Mouse (Mus musculus): ENCODE measurements around the gene Spire2.
A peak's percentile ranks its signal among the peaks of the same experiment; 100 is the strongest.

DNA sequence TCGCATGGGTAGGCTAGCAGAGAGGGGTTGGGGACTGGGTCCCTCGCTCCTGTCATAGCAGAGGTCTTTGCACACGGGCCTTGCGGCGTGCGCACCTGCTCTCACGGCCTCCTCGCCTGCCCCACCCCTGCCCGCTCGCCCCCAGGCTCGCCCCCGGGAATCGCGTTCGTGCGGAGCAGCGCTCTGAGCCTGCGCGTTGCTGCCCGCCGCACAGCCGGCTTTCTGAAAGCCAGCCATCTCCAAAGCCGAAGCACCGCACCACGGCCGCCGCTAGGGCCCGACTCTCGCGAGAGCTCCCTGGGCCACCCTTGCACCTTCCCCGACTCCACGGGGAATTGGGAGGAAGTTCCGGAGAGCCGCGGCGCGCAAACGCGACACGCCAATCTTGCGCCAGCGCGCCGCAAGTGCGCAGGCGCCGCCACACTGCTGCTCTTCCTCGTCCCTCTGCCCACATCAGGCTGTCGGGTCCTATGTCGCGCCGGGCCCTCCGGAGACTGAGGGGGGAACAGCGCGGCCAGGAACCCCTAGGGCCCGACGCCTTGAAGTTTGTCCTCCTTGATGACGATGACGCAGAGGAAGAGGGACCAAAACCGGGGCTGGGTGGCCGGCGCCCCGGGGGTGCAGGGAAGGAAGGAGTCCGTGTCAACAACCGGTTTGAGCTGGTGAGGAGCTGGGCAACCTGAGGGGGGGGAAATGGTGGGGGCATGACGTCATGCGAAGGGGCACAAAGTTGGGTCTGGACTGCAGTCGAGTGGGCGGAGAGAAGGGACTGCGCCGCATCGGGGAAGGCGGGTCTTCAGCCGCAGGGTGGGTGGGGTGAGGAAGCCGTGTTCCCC is 41.1 kb downstream of the Spire2 start, which contains the start of gene Tcf25:
- TF ChIP-seq CTCF (IDR thresholded peaks at IDR 0.05; ENCODE audit: borderline replicate concordance, insufficient read depth, low read depth, low read length) (peak; percentile 54), POLR2A (IDR thresholded peaks at IDR 0.05; ENCODE audit: borderline replicate concordance, insufficient read depth, low read length) (peak; percentile 73)

Measured in cerebellum, adult 2 months (tissue).